Mouse (Mus musculus): ENCODE measurements around the gene Rab3ip.
A peak's percentile ranks its signal among the peaks of the same experiment; 100 is the strongest.

The Rab3ip gene

GRCm38 (mm10) chr10:116950009-116950769, at the start of gene Rab3ip:
Gene Rab3ip, minus strand, starts transcription at chr10:116950769.
- peak; percentile 71 for DNase-seq (ENCODE audit: low spot score)

GRCm38 (mm10) chr10:116998716-116999455, 48.3 kb upstream of the Rab3ip start:
- no peak for DNase-seq (ENCODE audit: low spot score)

GRCm38 (mm10) chr10:116996236-116996600, 45.6 kb upstream of the Rab3ip start:
- no peak for DNase-seq (ENCODE audit: low spot score)

GRCm38 (mm10) chr10:116995584-116996235, 45.1 kb upstream of the Rab3ip start:
- DNase-seq (ENCODE audit: low spot score) = no peak

DNA sequence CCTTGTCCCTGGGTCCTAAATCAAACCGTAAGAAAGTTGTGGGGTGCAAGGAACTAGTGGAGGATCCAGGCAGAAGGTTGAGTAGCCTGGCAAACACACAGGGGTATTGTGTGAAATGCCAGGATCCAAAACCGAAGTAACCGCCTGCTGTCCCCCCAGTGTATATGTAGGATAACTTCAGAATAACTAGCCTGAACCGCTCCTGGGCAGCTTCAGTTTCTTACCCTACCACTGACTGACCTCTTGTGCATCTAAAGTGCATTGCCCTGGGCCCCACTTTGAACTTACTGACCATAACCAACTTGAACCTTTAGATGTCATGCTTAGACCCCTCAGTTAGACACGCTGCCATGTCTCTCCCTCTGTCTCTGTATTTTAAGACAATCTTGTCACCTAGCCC, 44.6 kb upstream of the Rab3ip start:
- no peak for DNase-seq (ENCODE audit: low spot score)

DNA sequence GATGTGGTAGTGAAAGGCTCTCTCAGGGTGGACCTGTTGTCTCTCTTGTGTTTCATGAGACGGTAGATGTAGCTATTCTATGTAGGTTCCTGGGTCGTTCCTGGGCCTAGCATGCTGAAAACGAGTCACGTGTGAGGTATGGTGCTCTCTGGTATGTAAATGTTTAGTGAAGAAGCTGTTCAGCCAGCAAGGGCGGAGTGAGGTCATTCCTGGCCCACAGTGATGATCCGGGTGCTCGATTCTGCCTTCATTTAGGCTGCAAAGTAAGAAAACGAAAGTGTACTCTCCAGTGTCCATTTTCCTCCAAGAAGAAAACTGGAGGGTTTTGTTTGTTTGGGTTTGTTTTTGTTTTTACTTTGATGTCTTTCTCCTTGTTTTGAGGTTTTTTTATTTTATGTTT, 43.4 kb upstream of the Rab3ip start:
- DNase-seq (ENCODE audit: low spot score) = no peak

DNA sequence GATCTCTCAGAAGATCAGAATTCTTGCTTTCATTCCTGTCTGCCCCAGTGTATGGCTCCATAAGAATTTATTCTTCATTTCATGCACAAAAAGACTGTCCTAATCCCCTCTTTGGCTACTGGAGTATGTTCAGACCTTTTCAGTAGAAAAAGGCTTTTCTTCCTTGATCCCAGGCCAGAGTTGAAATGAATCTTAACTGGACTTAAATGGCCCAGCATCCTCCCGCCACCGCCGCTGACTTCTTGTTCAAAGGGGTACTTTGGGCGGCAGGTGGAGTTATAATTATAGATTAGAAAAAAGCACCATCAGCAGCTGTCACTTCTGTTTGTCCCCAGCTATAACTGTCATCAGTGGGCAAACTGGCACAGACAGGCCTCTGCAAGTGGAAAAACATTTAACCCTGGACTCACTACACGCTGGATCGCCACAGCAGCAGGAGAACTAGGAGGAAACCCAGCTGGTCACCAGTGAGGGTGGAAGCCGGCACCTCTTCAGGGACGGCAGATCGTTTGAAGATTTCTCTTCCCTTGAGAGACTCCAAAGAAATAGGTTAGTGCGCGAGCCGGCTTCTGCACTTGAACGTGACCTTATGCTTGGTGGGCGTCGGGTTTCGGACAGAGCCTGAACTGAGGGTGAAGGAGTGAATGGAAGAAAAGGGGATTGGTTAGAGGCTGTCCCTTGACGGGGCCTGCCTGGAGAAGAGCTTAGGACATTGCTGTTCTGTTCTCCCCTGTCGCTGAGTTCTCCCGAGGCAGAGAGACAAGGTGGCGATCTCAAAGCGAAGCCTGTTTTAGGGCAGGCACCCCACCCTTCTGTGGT, 35.9 kb upstream of the Rab3ip start, which contains the start of gene Best3:
Best3 (plus strand) TSS at position 51 of the 819 bp plus-strand sequence.
- DNase-seq (ENCODE audit: low spot score) = no peak

GRCm38 (mm10) chr10:116984836-116985235, 34.3 kb upstream of the Rab3ip start:
- DNase-seq (ENCODE audit: low spot score) = no peak

- DNase-seq (ENCODE audit: low spot score) = no peak
Observed at GRCm38 (mm10) chr10:116982526-116982925, 32.0 kb upstream of the Rab3ip start.

GRCm38 (mm10) chr10:116980888-116981287, 30.3 kb upstream of the Rab3ip start:
- no peak for DNase-seq (ENCODE audit: low spot score)

DNA sequence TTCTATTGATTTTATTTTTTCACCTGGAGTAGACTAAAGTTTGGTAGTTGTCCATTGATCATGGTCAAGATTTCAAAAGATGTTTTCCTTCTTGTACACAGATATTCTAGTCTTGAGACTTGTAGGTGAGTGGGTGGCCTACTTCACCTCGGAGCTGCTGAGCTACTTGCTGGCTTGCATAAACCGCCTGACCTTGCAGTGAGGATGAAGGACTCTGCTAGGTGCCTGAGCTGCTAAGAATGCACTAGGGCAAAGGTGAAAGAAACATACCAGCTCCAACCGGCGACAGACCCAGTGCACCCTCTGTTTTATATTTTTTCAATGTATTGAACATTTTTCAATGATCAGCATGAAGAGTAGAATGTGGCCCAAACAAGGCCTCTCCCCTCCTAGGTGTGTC, 29.7 kb upstream of the Rab3ip start:
- no peak for DNase-seq (ENCODE audit: low spot score)

GRCm38 (mm10) chr10:116978841-116979240, 28.3 kb upstream of the Rab3ip start:
- no peak for DNase-seq (ENCODE audit: low spot score)

- DNase-seq (ENCODE audit: low spot score) = no peak
Observed at GRCm38 (mm10) chr10:116977858-116978257, 27.3 kb upstream of the Rab3ip start.

DNA sequence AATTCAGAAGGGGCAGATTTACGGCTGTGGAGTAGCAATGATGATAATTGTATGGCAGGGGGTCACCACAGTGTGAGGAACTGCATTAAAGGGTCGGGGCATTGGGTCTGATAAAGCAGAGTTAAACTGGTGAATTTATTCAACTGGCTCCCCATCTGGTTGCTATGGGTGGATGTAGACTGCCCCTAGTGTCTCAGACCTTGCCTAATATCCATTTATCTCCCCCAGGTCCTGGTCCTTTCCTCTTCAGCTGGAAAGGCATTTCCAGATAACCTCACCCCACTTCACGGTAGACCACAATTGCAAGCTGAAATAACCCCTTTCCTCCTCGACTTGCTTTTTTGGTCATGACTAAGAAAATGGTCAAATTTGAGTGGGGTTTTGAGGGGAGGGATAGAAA, 26.9 kb upstream of the Rab3ip start:
- no peak for DNase-seq (ENCODE audit: low spot score)

GRCm38 (mm10) chr10:116972509-116972908, 21.9 kb upstream of the Rab3ip start, which contains the start of gene Gm10271:
Gene Gm10271, minus strand, starts transcription at chr10:116972609.
- no peak for DNase-seq (ENCODE audit: low spot score)

- DNase-seq (ENCODE audit: low spot score) = no peak
Observed at GRCm38 (mm10) chr10:116968741-116969140, 18.2 kb upstream of the Rab3ip start.

GRCm38 (mm10) chr10:116966065-116966464, 15.5 kb upstream of the Rab3ip start:
- DNase-seq (ENCODE audit: low spot score) = no peak

DNA sequence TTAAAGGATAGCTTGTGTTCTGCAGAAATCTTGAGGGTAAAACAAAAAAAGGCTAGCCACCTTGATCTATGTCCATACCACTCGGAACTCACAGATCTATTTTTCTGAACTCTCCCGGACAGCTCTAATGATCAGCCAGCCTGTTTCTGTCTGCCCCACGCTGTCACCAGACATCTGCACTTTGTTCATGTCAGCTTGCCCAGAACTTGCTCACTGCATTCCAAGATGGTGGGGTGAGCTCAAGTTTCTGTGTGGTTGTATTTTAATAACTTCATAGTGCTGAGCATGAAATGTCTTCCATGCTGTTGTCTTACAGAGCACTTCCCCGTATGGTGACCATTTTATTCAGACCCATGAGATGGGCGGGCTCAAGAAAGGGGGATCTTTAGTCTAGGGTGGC, 14.7 kb upstream of the Rab3ip start:
- DNase-seq (ENCODE audit: low spot score) = no peak

- no peak for DNase-seq (ENCODE audit: low spot score)
Observed at GRCm38 (mm10) chr10:116964571-116964970, 14.0 kb upstream of the Rab3ip start.

DNA sequence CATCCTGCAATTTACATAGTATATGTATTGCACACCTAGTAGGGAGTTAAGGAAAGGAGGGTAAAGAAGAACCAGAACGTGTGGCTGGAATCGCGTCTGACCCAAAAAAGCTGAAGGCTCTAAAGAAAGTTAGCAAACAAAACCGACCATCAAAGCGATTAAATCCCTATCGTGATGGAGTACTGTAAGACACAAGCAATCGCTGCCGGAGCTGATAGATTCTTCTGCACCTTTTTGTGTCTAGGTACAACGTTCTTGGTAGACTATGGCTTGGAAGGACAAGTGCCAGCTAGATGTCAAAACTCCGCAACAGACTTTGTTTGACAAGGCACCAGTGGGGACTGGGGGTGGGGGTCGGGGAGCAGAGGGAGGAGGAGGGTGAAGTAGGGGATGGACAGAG, 13.5 kb upstream of the Rab3ip start:
- no peak for DNase-seq (ENCODE audit: low spot score)

DNA sequence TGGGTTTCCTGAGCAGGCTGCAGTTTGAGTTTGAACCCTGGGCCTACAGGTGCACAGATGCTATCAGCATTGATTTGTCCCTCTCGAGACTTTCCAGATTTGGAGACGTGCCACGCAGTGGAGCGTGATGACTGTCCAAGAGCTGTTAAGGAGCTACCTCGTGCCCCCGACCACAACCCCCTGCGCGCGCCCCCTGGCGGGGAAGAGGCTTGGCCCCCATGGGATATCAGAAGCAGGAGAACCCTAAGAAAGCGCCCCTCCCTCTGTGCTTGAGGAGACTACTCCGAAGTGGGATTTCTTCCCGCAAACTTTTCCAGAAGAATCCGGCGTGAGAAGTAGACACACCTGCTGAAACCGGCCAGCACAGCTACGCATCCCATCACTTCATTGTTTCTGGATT, 12.2 kb upstream of the Rab3ip start:
- no peak for DNase-seq (ENCODE audit: low spot score)

GRCm38 (mm10) chr10:116962152-116962551, 11.6 kb upstream of the Rab3ip start:
- no peak for DNase-seq (ENCODE audit: low spot score)
